Mouse (Mus musculus): ENCODE data around the gene Mturn.

Gene Mturn

GRCm38 (mm10) chr6:54698691-54699476 lies 17.5 kb downstream of the Mturn start:
- DNase-seq: no peak

- peak; percentile 75 to 77 for DNase-seq
Measured at GRCm38 (mm10) chr6:54699477-54700056, 18.1 kb downstream of the Mturn start.

GRCm38 (mm10) chr6:54700516-54700915 lies 19.1 kb downstream of the Mturn start:
- no peak for DNase-seq

DNA sequence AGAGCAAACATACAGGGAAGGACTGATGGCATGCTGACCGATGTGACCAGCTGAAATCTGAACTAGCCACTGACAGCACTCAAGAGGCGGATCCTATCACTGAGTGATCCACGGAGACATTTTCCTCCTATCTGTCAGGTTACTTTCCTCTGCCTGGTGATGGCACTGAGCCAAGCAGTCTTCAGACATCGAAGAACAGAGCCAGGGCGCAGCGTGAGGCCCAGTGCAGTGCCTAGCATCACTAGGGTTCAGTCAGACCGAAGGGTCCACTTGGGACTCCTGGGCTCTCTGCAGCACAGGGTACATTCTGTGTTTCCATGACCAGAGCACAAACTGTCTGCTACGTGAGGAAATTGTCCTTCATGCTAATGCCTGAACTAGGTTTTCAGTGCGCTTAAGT lies 20.5 kb downstream of the Mturn start:
- no peak for DNase-seq

DNA sequence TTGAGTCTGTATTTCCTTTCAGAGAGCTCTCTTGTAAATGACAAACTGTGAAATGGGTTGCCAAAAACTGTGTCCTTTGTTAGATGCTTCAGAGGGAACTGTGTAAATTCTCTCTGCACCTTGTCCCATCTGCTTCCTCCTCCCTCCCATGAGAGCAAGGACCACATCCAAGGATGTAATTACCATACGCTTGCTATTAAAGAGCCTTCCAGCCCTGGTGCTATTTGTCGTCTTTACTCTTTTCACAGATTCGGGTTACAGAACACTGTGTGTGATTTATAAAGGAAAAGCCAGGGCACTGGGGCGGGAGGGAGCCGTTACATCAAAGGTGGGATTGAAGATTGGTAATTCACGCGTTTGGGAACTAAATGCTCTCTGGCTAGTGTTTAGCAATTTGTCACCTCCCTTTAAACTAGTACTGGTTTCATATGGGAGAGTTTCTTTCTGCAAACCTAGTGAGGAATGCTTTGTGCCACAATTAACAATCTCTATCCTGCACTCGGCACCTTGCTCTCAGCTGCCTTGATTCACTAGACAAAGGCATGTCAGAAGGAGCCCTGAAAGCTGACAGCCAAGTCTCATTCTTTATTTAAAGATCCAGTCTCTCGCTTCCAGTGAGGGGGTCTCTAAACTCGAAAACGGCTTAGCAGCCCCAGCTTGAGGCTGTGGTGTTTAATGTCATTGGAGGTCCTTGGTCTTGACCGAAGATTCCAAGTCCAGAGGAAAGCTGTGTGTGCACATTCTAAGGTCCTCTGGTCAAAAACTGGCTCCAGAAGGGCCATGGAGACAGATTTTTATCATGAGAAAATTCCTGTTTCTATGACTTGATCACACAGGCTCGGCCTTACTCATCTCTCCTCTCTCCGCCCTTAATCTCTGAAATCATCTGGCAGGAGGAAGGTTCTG lies 22.5 kb downstream of the Mturn start:
- DNase-seq: no peak

- no peak for DNase-seq
Measured at GRCm38 (mm10) chr6:54704539-54704845, 23.1 kb downstream of the Mturn start.

DNA sequence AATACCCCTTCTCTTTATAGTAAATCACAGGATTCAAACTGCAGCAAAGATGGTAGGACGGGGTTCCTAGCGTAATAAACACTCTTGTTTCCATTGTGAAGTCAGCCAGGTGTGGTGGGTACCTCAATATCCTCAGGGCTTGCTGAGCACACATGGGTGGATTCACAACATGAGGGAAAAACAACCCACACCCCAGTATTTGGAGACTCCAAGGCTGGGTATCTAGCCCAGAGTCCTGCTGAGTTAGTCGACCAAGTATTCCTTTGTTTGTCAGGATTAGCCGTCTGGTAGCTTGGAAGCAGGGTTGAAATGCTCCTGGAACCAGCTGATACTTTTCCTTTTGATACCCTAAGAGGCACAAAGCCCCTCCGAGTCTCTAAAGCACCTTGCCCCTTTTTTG lies 23.4 kb downstream of the Mturn start:
- no peak for DNase-seq

GRCm38 (mm10) chr6:54705387-54705909 lies 24.0 kb downstream of the Mturn start:
- peak in 1 of 2 experiments; percentile 37 for DNase-seq

DNA sequence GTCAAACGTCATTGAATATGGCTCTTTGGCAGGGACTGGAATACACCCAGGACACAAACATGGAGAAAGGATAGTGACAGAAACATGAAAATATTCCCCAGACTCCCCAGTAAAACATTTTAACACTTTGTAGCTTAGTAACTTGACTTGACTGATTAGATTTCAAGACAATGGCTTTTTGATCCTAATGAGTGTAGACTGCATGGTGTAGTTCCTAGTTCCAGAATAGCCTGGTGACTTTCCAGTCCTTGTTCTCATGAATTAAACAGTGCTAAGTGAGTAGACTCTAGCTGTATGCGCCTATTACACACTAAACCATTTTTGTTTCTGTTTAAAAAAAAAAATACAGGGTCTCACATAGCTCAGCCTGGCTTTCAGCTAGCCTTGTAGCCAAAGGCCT lies 24.7 kb downstream of the Mturn start:
- no peak for DNase-seq

GRCm38 (mm10) chr6:54706611-54707172 lies 25.3 kb downstream of the Mturn start:
- no peak for DNase-seq

DNA sequence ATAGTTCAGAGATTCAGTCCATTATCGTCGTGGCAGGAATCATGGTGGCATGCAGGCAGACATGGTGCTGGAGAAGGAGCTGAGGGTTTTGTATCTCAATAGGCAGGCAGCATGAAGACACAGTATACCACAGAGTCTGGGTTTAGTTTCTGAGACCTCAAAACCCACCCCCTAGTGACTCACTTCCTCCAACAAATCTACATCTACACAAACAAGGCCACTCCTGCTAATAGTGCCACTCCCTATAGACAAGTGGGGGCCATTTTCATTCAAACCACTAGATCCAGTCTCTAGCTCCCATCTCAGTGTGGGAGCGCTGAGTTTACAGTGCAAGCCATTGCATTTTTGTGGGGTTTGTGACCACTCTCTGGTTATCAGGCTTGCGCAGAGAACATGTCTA lies 27.2 kb downstream of the Mturn start:
- DNase-seq: no peak

- DNase-seq: no peak
Measured at GRCm38 (mm10) chr6:54715697-54716096, 34.3 kb downstream of the Mturn start.

DNA sequence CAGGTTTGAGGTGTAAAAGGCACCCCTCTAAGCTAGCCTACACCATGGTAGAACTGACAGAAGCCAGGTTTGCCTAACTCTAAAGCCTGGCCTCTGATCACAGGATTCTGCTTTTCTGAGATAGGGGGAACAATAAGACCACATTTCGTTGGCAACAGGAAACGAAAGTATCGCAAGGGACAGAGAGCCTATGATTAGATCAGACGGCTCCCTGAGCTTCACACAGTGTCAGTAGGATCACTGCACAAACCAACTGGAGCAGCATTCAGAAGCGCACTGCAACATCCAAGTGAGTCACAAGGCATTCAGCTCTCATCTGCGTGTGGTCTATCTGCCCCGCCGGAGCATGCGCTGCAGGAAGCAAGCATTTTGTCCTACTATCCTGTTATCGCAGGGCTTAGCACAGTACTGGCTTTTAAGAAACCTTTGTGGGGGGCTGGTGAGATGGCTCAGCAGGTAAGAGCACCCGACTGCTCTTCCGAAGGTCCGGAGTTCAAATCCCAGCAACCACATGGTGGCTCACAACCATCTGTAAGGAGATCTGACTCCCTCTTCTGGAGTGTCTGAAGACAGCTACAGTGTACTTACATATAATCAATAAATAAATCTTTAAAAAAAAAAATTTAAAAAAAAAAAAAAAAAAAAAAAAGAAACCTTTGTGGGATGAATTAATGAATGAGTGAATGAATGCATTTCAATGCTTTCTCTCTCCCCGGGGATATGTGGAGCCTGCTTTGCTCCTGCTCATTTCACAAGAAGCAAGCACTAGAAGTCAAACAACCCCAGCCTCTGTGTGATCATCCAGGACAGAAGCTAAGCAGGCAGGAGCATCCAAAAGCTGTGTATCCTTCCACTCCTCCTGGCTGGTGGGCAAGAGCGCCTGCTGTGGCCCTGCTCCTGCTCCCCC lies 37.6 kb downstream of the Mturn start:
- DNase-seq: peak; percentile 14 to 17

GRCm38 (mm10) chr6:54719686-54720310 lies 38.4 kb downstream of the Mturn start:
- peak; percentile 25 to 28 for DNase-seq

DNA sequence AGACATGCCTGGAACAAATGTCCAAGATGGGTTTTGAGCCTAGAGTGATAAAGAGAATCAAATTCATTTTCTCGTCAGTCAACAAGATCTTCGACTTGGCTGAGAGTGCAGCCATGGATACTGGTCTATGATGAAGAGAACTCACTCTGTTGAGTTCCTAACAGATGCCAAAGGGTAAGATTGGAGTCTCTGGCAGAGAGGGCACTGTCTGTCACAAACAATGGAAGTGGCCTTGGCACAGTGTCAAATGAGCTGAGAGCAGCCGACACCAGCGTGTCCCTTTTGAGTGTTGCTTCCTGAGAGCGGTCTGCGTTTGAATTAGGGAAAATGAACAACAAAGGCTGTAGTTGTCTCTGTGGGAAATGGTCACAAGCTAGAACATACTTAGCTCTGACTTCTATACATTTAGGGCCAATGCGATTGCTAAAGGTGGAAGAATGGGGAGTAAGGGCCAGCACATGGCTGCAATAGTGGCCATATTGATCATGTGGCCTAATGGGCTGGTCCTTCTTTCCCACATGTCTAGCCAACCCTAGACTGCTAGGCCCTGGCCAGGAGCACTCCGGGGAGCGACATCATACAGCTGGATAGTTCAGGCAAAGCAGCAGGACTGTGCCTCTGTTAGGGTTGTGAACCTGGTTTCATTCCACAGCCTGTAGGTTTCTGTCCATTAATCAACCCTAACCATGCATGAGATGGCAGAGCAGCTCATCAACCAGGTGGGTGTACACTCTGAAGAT lies 39.3 kb downstream of the Mturn start:
- no peak for DNase-seq

- no peak for DNase-seq
Measured at GRCm38 (mm10) chr6:54721252-54721635, 39.8 kb downstream of the Mturn start.

- no peak for DNase-seq
Measured at GRCm38 (mm10) chr6:54726309-54726708, 44.9 kb downstream of the Mturn start.

GRCm38 (mm10) chr6:54726796-54727195 lies 45.4 kb downstream of the Mturn start:
- DNase-seq: no peak

DNA sequence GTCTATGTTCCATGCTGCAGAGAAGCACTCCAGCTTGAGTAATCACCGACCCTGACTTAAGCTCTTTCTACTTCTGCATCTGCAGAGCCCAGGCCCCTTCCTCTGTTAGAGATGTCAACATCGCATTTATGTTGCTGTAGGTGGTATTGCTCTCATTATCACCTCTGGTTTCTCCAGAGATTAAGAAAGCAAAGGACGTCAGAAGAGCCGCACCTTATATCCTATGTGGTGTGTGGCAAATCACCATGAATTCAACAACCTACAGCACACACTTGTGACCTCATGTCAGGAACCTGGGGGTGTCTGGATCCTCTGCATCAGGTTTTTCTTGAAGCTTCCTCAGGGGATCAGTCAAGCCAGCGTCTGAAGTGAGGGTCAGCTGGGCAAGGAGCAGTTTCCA lies 46.0 kb downstream of the Mturn start:
- no peak for DNase-seq

DNA sequence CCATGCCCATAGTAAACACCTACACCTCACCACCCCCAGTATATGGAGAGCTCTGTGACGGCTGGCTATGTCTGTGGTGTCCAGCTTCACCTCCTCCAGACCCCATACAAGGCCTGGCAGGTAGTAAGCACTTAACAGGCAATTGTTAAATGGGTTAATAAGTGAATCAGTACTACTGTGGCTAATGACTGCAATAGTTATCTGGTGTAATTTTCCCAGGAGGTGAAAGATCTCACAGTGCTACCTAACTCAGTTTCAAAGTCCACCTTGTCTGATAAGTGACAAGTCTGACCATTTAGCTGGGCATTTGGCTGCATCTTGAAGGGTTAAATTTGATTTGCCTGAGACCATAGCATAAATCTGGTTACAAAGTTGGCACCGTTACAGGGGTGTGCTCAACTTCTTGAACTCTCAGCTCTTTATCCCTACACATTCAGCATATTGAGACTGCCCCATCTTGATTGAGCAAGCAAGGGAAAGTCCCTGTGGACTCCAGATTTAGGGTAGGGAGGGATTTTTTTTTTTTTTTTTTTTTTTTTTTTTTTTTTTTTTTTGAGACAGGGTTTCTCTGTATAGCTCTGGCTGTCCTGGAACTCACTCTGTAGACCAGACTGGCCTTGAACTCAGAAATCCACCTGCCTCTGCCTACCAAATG lies 48.2 kb downstream of the Mturn start:
- no peak for DNase-seq
